Mouse (Mus musculus): Measurements from ENCODE around the gene Zfp385a. TPM values are rescaled to one million over a fixed set of nuclear protein-coding genes. Genes with fewer than 3 reads are reported as not detected.
"Not testable (repeated sequence)": the region's sequence is repeated elsewhere in the genome, so short reads cannot be mapped to it uniquely, and the experiment has no call there.

Zfp385a gene
- polyA plus RNA-seq, 1 experiment from 2014 or later, result 23.1 TPM

DNA sequence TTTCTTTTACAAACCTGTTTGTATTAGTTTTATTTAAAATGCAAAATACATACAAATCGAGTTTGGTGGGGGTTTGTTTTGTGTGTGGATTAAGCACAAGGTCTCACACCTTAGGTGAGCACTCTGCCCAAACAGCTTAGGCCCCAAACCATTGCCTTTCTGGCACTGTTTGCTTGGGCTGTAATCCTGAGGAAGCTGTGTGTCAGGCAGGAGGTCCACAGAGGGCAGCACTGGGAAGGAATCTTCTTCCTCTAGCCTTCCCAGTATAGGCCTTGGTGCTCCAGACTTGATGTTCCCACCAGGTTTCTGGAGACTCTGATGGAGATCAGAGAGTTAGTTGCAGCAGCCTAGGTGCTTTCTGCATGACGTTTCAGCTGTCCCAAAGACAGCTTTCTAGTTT, 55.2 kb downstream of the Zfp385a start:
- H3K9me3 ChIP-seq, result no peaks in the 10 kb centered on the region
- peaks cover 17% of the 10 kb centered on the region for H3K4me1 ChIP-seq
- peak overlapping the region; percentile 26; the same call in 1 of the 2 replicates for H3K27ac ChIP-seq
- no peaks in the 10 kb centered on the region for H3K27me3 ChIP-seq (ENCODE audit: poor library complexity, severe bottlenecking)
- 52% methylated on average over 2 of the region's 2 CpGs for WGBS
- H3K36me3 ChIP-seq (replicated peaks), result peaks cover 28% of the 10 kb centered on the region
- no peak overlapping the region for H3K4me3 ChIP-seq
- no peak for DNase-seq (ENCODE audit: extremely low spot score, low spot score)

GRCm38 (mm10) chr15:103284066-103284465, 55.8 kb downstream of the Zfp385a start:
- H3K9me3 ChIP-seq, result no peaks in the 10 kb centered on the region
- peaks cover 23% of the 10 kb centered on the region for H3K36me3 ChIP-seq (replicated peaks)
- H3K27ac ChIP-seq, result no peak overlapping the region
- DNase-seq (ENCODE audit: extremely low spot score, low spot score), result peak; percentile 63
- WGBS, result 60% methylated on average over 3 of the region's 3 CpGs
- H3K4me3 ChIP-seq, result no peak overlapping the region
- H3K27me3 ChIP-seq (ENCODE audit: poor library complexity, severe bottlenecking), result no peaks in the 10 kb centered on the region
- H3K4me1 ChIP-seq, result peaks cover 13% of the 10 kb centered on the region

GRCm38 (mm10) chr15:103281465-103282205, 58.3 kb downstream of the Zfp385a start:
- H3K36me3 ChIP-seq (replicated peaks), result peaks cover 23% of the 10 kb centered on the region
- peaks cover 18% of the 10 kb centered on the region for H3K4me1 ChIP-seq
- no peak overlapping the region for H3K27ac ChIP-seq
- no peak overlapping the region for H3K4me3 ChIP-seq
- no peaks in the 10 kb centered on the region for H3K27me3 ChIP-seq (ENCODE audit: poor library complexity, severe bottlenecking)
- whole genome bisulfite sequencing, result 96% methylated on average over 3 of the region's 3 CpGs
- H3K9me3 ChIP-seq, result no peaks in the 10 kb centered on the region
- DNase-seq (ENCODE audit: extremely low spot score, low spot score), result no peak

DNA sequence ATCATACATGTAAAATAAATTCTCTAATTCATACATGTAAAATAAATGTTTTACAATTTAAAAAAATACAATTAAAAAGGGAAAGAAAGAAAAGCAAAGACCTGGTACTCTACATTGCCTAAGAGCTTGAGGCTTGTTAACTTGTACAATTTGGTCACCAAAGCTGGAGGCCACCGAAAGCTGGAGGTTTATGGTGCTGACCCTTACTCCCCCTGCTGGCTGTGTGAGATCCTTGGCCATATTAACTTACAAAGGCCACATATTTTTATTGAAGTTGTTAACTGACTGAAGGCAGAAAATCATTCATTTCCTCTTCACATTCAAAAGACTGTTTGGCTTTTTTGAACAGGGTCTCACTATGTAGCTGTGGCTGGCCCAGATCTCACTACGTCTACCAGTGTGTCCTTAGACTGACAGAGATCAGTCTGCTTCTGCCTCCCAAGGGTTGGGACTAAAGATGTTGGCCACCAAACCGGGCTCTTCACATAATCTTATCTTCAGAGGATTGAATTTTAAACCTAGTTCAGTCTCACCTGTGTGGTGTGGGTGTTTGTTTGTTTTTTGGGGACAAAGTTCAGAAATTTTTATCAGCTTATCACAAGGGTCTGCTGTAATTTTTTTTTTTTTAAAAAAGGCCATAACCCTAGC, 59.0 kb downstream of the Zfp385a start:
- DNase-seq (ENCODE audit: extremely low spot score, low spot score), result no peak
- Histone ChIP-seq H3K36me3 (replicated peaks) (peaks cover 21% of the 10 kb centered on the region), H3K4me3 (no peak overlapping the region), H3K27ac (no peak overlapping the region), H3K27me3 (ENCODE audit: poor library complexity, severe bottlenecking) (no peaks in the 10 kb centered on the region), H3K9me3 (no peaks in the 10 kb centered on the region), H3K4me1 (peaks cover 18% of the 10 kb centered on the region)
- 83% methylated on average over 3 of the region's 3 CpGs for WGBS

DNA sequence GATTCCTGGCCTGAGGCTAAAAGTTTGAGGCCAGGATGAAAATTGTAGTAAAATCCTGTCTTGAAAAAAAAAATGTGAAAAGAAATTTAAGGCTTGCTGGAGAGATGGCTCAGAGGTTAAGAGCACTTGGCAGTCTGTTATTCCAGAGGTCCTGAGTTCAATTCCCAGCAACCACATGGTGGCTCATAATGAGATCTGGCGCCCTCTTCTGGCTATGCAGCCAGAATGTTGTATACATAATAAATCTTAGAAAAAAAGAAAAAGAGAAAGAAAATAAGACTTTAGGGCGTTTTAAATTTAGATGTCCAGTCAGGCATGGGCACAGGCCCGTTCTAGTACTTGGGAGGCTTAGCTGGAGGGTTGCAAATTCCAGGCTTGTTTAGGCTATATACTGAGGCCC, 60.1 kb downstream of the Zfp385a start:
- DNase-seq (ENCODE audit: extremely low spot score, low spot score), result no peak
- Histone ChIP-seq H3K4me3 (no peak overlapping the region), H3K27ac (no peak overlapping the region), H3K4me1 (peaks cover 6% of the 10 kb centered on the region), H3K27me3 (ENCODE audit: poor library complexity, severe bottlenecking) (no peaks in the 10 kb centered on the region), H3K36me3 (replicated peaks) (peaks cover 21% of the 10 kb centered on the region), H3K9me3 (no peaks in the 10 kb centered on the region)
- 59% methylated on average over 3 of the region's 3 CpGs for WGBS

DNA sequence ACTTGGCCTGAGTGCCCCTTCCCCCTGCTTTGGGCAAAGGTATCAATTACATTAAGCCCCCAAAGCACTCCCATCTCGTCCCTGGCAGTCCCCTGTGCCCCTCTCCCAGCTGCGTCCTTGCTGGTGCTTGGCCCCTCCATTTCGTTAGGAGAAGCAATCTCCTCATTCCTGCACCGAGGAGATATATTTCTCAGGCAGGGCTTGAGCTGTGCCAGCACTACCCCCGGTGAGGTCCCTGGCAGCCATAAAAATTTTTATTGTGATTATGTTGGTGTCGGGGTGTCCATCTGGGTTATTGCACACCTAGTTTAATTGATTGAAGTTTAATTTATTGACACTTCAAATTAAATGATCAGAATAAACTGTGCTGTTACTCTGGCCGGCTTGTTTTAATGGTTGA, 61.9 kb downstream of the Zfp385a start:
- Histone ChIP-seq H3K4me1 (peaks cover 20% of the 10 kb centered on the region), H3K27ac (no peak overlapping the region), H3K27me3 (ENCODE audit: poor library complexity, severe bottlenecking) (no peaks in the 10 kb centered on the region), H3K36me3 (replicated peaks) (peaks cover 18% of the 10 kb centered on the region), H3K4me3 (no peak overlapping the region), H3K9me3 (no peaks in the 10 kb centered on the region)
- 80% methylated on average over 7 of the region's 7 CpGs for WGBS
- DNase-seq (ENCODE audit: extremely low spot score, low spot score), result no peak

GRCm38 (mm10) chr15:103275943-103276342, 64.0 kb downstream of the Zfp385a start:
- peaks cover 17% of the 10 kb centered on the region for H3K36me3 ChIP-seq (replicated peaks)
- WGBS, result 97% methylated on average over 3 of the region's 3 CpGs
- DNase-seq (ENCODE audit: extremely low spot score, low spot score), result not testable (repeated sequence)

DNA sequence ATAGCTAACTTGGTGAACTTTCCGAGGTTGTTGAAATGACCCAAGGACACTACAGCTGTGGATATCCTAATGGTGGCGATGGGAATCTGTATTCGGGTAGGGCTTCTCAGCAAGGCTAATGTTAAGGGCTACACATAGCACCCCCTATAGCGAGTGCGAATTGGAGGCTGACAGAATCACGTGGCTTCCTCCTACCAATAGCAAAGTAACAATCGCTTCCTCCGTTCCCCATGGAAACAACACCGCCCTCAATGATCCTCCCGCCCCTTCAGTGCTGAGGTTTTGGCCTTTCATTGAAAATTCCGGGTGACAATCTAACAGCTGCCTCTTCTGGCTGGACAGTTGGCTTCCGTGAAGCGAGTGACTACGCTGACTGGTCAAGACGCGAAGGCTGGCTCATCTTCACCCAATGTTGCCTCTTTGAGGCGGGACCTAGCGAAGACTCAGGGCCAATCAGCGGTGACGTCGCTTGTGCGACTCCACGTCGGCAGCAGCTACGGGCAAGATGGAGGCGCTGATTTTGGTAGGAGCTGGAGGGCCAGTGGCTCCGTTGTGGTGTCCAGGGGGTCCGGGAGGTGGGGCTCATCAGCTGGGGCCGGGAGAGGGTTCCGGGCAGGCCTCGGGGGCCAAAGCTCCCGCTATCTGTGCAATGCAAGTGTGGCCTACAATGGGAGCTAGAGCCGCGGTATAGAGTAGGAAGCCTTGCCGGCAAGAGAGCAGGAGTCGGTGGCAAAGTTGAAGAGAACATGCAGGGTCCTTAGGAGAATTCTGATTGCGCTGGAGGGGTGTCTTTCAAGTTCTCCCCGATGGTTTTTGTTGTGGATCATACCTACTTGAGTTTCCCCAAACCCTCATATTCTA, 67.2 kb downstream of the Zfp385a start, which contains the start of gene Copz1:
Gene Copz1 (plus strand): TSS at position 296 of the 861 bp plus-strand sequence.
- H3K9me3 ChIP-seq, result no peaks in the 10 kb centered on the region
- WGBS, result under 1% methylated on average over 38 of the region's 38 CpGs
- peak within 1 kb of the TSS; percentile 91 for H3K4me3 ChIP-seq
- no peaks in the 10 kb centered on the region for H3K27me3 ChIP-seq (ENCODE audit: poor library complexity, severe bottlenecking)
- peak; percentile 95 for DNase-seq (ENCODE audit: extremely low spot score, low spot score)
- peaks cover 8% of the 10 kb centered on the region for H3K36me3 ChIP-seq (replicated peaks)
- H3K27ac ChIP-seq, result peak within 1 kb of the TSS; percentile 90
- peaks cover 16% of the 10 kb centered on the region for H3K4me1 ChIP-seq

More at GRCm38 (mm10) chr15:103275943-103276342, 64.0 kb downstream of the Zfp385a start:
- not testable (repeated sequence) for H3K9me3 ChIP-seq; H3K27me3 ChIP-seq (ENCODE audit: poor library complexity, severe bottlenecking); H3K4me3 ChIP-seq; H3K27ac ChIP-seq
- H3K4me1 ChIP-seq, result peaks cover 20% of the 10 kb centered on the region

DNA sequence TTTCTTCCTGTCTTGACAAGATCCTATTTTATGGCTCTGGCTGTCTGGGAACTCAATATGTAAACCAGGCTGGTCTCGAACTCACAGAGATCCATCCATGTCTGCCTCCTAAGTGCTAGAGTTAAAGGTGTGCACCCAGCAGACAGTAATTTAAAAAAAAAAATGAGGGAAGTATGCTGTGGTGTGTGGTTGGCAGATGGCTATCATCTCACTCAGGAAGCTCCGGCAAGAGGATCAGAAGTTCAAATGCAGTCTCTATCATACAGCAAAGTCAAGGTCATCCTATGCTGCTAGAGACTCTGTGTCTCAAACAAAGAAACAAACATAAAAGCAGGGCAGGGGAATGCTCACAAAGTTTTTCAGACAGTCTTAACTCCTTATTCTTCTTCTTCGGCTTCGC, 71.0 kb downstream of the Zfp385a start:
- Histone ChIP-seq H3K36me3 (replicated peaks) (no peaks in the 10 kb centered on the region), H3K4me3 (no peak overlapping the region), H3K4me1 (peaks cover 7% of the 10 kb centered on the region), H3K9me3 (no peaks in the 10 kb centered on the region), H3K27me3 (ENCODE audit: poor library complexity, severe bottlenecking) (no peaks in the 10 kb centered on the region), H3K27ac (no peak overlapping the region)
- no peak for DNase-seq (ENCODE audit: extremely low spot score, low spot score)
- WGBS, result 91% methylated on average over 4 of the region's 4 CpGs

DNA sequence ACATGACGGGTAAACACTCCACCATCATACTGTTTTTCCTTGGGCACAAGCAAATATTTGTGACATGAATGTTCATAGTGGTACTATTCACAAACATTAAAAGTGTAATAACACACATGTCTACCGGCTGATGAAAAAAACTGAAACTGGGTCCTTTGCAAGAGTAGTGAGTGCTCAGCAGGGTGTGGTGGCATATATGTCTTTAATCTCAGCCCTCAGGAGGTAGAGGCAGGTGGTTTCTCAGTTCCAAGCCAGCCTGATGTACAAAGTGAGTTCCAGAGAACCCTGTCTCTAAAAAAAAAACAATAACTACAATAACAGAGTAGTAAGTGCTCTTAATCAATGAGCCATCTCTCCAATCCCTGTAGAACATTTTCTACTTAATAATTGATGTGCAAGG, 75.1 kb downstream of the Zfp385a start:
- H3K9me3 ChIP-seq, result no peaks in the 10 kb centered on the region
- WGBS, result 91% methylated on average over 2 of the region's 2 CpGs
- DNase-seq (ENCODE audit: extremely low spot score, low spot score), result no peak
- H3K4me1 ChIP-seq, result no peaks in the 10 kb centered on the region
- H3K27me3 ChIP-seq (ENCODE audit: poor library complexity, severe bottlenecking), result no peaks in the 10 kb centered on the region
- H3K27ac ChIP-seq, result no peak overlapping the region
- H3K36me3 ChIP-seq (replicated peaks), result no peaks in the 10 kb centered on the region
- no peak overlapping the region for H3K4me3 ChIP-seq

Measured in forebrain, embryonic 10.5 days (tissue).